In the genomic region with DNA sequence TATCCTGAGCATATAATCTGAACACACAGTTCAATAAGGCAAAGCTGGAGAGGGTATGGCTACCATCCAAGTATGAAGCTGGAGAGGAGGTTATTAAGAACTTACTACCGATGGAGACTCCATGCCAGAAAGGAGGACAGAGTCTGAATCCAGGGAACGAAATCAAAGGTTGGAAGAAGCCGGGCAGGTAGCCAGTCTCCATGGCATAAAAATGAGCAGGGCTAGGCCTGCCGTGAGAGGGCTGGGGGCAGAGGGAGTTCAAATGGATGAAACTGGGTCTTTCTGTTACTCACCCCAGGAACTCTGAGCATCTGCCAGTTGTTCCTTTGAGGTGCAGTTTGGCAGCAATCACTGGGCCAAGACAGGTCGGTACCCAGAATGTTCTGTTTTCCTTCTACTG, we compare ENCODE assay signal across 27 mouse cellular contexts. TPM values are rescaled to one million over a fixed set of nuclear protein-coding genes. Genes with fewer than 3 reads are reported as not detected.
A peak's percentile ranks its signal among the peaks of the same experiment; 100 is the strongest.
DNase-seq lines count a peak whose midpoint lies in the region; ATAC-seq and TF ChIP-seq lines count a peak whose summit lies in the region.
"Had no signal": no experiment of that assay in that cellular context is flagged by ENCODE, and none has a peak within 500 bp of the region (broad histone marks: within the 10 kb centered on the region; RNA-seq: fewer than 3 reads in every experiment).

No protein-coding gene starts in this region.

- no peak overlapping the region for H3K27ac ChIP-seq in midbrain, postnatal 0 days (ENCODE audit: low read depth, low read length)
- H3K27ac ChIP-seq in midbrain, embryonic 14.5 days (replicated peaks; ENCODE audit: low read depth, low read length): no peak overlapping the region
- H3K27ac ChIP-seq: forebrain, embryonic 12.5 days; heart, embryonic 13.5 days; hindbrain, embryonic 14.5 days; intestine, embryonic 15.5 days; layer of hippocampus, adult 2 months; liver, embryonic 15.5 days; midbrain, embryonic 12.5 days; neural tube, embryonic 13.5 days; stomach, embryonic 15.5 days had no signal

- H3K4me3 ChIP-seq in midbrain, postnatal 0 days (ENCODE audit: low read depth, low read length): no peak overlapping the region
- no peak overlapping the region for H3K4me3 ChIP-seq in midbrain, embryonic 14.5 days (replicated peaks; ENCODE audit: low read depth, low read length)
- H3K4me3 ChIP-seq: forebrain, embryonic 12.5 days; heart, embryonic 13.5 days; intestine, embryonic 15.5 days; layer of hippocampus, adult 2 months; liver, embryonic 15.5 days; midbrain, embryonic 12.5 days; neural tube, embryonic 13.5 days; stomach, embryonic 15.5 days had no signal

- peak; percentile 6 to 7 for DNase-seq in cerebellum, adult 18-20 months
- DNase-seq in cerebellum, adult 11 months: no peak
- peak; percentile 66 for DNase-seq in kidney, adult 18-20 months
- DNase-seq in kidney, postnatal 4 days: no peak
- DNase-seq in midbrain, postnatal 0 days (ENCODE audit: low spot score): peak; percentile 14
- DNase-seq in midbrain, embryonic 14.5 days: no peak
- peak; percentile 70 to 85 for DNase-seq in kidney, postnatal 36 days
- DNase-seq in c-Kit-positive CD71-positive TER-119-positive erythroid progenitor cells, embryonic 14.5 days (ENCODE audit: low spot score): no peak
- DNase-seq: adrenal gland, adult 8-10 months; heart, adult 18-20 months; right cerebral cortex, postnatal 25 days; thymus, adult 18-20 months; thymus, postnatal 4 days had no signal

- no peaks in the 10 kb centered on the region for H3K27me3 ChIP-seq in midbrain, postnatal 0 days (ENCODE audit: insufficient read depth, low read length)
- no peaks in the 10 kb centered on the region for H3K27me3 ChIP-seq in midbrain, embryonic 14.5 days (ENCODE audit: control insufficient read depth, insufficient read depth, low read length)
- H3K27me3 ChIP-seq: heart, embryonic 13.5 days; intestine, embryonic 15.5 days; liver, embryonic 15.5 days; Patski; stomach, embryonic 15.5 days had no signal

- H3K36me3 ChIP-seq in midbrain, postnatal 0 days (ENCODE audit: insufficient read depth, low read length): no peaks in the 10 kb centered on the region
- no peaks in the 10 kb centered on the region for H3K36me3 ChIP-seq in midbrain, embryonic 14.5 days (ENCODE audit: control insufficient read depth, insufficient read depth, low read length)
- H3K36me3 ChIP-seq: forebrain, embryonic 12.5 days; heart, embryonic 13.5 days; intestine, embryonic 15.5 days; liver, embryonic 15.5 days; midbrain, embryonic 12.5 days; neural tube, embryonic 13.5 days; stomach, embryonic 15.5 days had no signal

- H3K9me3 ChIP-seq in midbrain, postnatal 0 days (ENCODE audit: low read length): no peaks in the 10 kb centered on the region
- no peaks in the 10 kb centered on the region for H3K9me3 ChIP-seq in midbrain, embryonic 14.5 days (ENCODE audit: control insufficient read depth, low read length)
- H3K9me3 ChIP-seq: forebrain, embryonic 12.5 days; heart, embryonic 13.5 days; intestine, embryonic 15.5 days; liver, embryonic 15.5 days; midbrain, embryonic 12.5 days; neural tube, embryonic 13.5 days; stomach, embryonic 15.5 days had no signal

- no peak overlapping the region for H3K9ac ChIP-seq in midbrain, postnatal 0 days (replicated peaks; ENCODE audit: low read length, poor library complexity, severe bottlenecking)
- no peak overlapping the region for H3K9ac ChIP-seq in midbrain, embryonic 14.5 days (replicated peaks; ENCODE audit: low read length)
- H3K9ac ChIP-seq: forebrain, embryonic 12.5 days; heart, embryonic 13.5 days; hindbrain, embryonic 14.5 days; intestine, embryonic 15.5 days; liver, embryonic 15.5 days; midbrain, embryonic 12.5 days; neural tube, embryonic 13.5 days; stomach, embryonic 15.5 days had no signal

- no peak for TF ChIP-seq CTCF in midbrain, postnatal 0 days (IDR thresholded peaks at IDR 0.05)

- H3K4me2 ChIP-seq in midbrain, postnatal 0 days (ENCODE audit: low read depth, low read length, poor library complexity, severe bottlenecking): no peak overlapping the region
- H3K4me2 ChIP-seq in midbrain, embryonic 14.5 days (ENCODE audit: low read length): no peak overlapping the region
- H3K4me2 ChIP-seq: forebrain, embryonic 12.5 days; heart, embryonic 13.5 days; hindbrain, embryonic 14.5 days; intestine, embryonic 15.5 days; liver, embryonic 15.5 days; midbrain, embryonic 12.5 days; neural tube, embryonic 13.5 days; stomach, embryonic 15.5 days had no signal

- WGBS in midbrain, postnatal 0 days: 71% methylated on average over 5 of the region's 5 CpGs
- WGBS in midbrain, embryonic 14.5 days: 86% methylated on average over 5 of the region's 5 CpGs

- no peaks in the 10 kb centered on the region for H3K4me1 ChIP-seq in midbrain, postnatal 0 days (ENCODE audit: insufficient read depth, low read length)
- H3K4me1 ChIP-seq in midbrain, embryonic 14.5 days (ENCODE audit: control insufficient read depth, insufficient read depth, low read length): no peaks in the 10 kb centered on the region
- H3K4me1 ChIP-seq: forebrain, embryonic 12.5 days; heart, embryonic 13.5 days; intestine, embryonic 15.5 days; liver, embryonic 15.5 days; midbrain, embryonic 12.5 days; neural tube, embryonic 13.5 days; stomach, embryonic 15.5 days had no signal

- ATAC-seq in midbrain, postnatal 0 days (ENCODE audit: low FRiP score): no peak
- ATAC-seq in midbrain, embryonic 14.5 days (ENCODE audit: low FRiP score, low TSS enrichment): no peak
- ATAC-seq: CD4-positive, CD25-positive, alpha-beta regulatory T cell, adult 4 months; intestine, embryonic 15.5 days; lung, postnatal 0 days; Patski had no signal

RNA-seq across cellular contexts. Expression of a gene that starts 9.3 kb away (rescaled TPM):
- total RNA-seq in midbrain, postnatal 0 days (2014; rRNA removed): 9.3 and 9.7 TPM in 2 replicates
- 5.7 and 6.5 TPM in 2 replicates for polyA plus RNA-seq in midbrain, postnatal 0 days (2015; fragmentation: Nextera tagmentation; extraction: Ambion mirVana)
- polyA plus RNA-seq in midbrain, embryonic 14.5 days (2014; fragmentation: Nextera tagmentation; extraction: Ambion mirVana): 1.1 TPM in 1 of 2 replicates, not detected in the other
- total RNA-seq: ES-E14; megakaryocyte progenitor cell, adult 5-6 weeks had no signal
- polyA plus RNA-seq: CD4-positive, CD25-positive, alpha-beta regulatory T cell, adult 4 months had no signal

RNA-seq across cellular contexts. Expression of a gene that starts 12.9 kb away (rescaled TPM):
- 18.3 and 19.6 TPM in 2 replicates for total RNA-seq in midbrain, postnatal 0 days (2014; rRNA removed)
- polyA plus RNA-seq in midbrain, postnatal 0 days (2015; fragmentation: Nextera tagmentation; extraction: Ambion mirVana): 10.2 and 11.0 TPM in 2 replicates
- polyA plus RNA-seq in midbrain, embryonic 14.5 days (2014; fragmentation: Nextera tagmentation; extraction: Ambion mirVana): 1.3 and 7.7 TPM in 2 replicates
- polyA plus RNA-seq: Patski had no signal

Comparison
In these comparisons a context has a peak if more than half of its experiments do, and no peak if none do; other contexts are left out.
1. DNase-seq: peak in cerebellum, adult 18-20 months (2 of 2), kidney, adult 18-20 months (single experiment), midbrain, postnatal 0 days (single experiment) and kidney, postnatal 36 days (2 of 2); none in cerebellum, adult 11 months (single experiment), kidney, postnatal 4 days (0 of 2), midbrain, embryonic 14.5 days (single experiment) and c-Kit-positive CD71-positive TER-119-positive erythroid progenitor cells, embryonic 14.5 days (single experiment).